Mouse (Mus musculus): ENCODE measurements around the gene Eif3a.

The Eif3a gene

DNA sequence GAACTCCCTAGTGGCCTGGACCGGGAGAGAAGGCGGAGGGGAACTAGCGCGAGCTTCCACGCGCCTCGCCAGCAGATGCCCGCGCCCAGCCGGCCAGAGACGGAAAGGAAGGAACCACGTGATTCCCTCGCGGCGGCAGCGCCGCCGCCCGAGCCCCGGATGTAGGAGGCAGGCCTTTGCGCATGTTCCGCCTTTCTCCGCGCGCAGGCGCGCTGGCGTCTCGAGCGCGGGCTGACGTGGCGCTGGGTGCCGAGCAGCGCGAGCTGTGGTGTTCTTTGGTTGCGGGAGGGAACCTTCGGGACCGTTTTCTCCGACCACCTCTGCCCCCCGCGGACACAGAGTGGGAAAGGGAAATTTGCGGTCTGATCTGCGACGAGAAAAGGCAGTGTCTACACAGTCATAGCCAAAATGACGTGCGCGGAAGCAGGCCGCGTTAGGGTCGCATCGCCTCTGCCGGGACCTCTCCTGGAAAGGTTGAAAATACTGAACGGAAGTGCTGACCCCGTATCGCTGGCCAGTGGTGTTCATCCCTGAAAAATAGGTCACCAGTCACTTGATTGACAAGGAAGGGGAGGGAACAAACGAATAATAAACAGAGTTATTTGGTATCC is at the start of gene Eif3a:
Gene Eif3a, minus strand, starts transcription at position 108 of the 611 bp plus-strand sequence.
- in situ Hi-C loops (cut with MboI, MseI) = no loop called here

DNA sequence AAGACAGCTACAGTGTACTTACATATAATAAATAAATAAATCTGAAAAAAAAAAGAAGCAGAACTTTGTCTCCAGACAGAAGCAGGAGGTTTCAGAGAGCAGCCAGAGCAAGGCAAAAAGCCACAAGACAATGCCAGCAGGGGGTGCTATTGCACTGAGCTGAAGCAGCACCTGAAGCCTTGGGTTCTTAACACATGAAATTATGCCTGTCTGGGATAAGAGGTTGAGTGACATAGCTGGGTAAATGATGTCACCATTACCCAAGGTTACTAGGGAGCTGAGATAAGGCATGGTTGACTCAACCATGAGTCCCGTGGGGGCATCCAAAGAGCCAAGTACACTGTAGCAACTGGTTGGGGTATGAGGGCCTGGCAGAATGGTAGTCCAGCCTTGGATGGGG is 47.3 kb upstream of the Eif3a start:
- in situ Hi-C loops (cut with MboI, MseI) = no loop called here

DNA sequence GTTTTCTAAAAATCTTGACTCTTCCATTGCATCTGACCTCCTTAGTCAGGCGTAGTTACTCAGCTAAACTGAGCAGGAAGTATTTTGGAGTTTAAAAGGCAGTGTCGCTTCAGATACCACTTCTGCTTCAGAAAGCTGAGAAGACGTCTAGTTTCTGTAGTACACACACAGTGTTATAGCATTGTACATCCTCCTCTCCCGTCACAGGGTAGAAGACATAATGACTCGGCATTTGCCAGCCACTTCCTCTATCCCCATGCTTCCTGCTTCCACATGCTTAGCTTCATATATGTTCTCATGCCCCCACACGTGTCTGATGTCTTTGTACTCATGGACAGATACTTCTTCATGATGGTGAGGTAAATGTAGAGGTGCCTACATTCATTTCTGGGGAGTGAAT is 28.2 kb upstream of the Eif3a start:
- in situ Hi-C loops (cut with MboI, MseI) = no loop called here

DNA sequence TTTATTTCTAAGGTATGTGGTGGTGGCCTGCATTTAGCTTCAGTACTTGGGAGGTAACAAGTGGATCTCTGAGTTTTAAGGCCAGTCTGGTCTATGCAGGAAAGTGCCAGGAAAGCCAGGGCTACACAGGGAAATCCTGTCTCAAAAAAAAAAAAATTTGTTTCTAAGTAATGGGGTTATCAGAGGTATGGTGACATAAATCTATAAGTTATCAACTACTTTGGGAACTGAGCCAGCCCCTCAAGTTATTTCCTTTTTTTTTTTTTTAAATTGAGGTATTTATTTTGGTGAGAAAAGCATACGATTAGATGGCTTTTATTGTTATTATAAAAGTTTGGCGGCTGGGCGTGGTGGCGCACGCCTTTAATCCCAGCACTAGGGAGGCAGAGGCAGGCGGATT is 22.7 kb upstream of the Eif3a start:
- in situ Hi-C loops (cut with MboI, MseI) = no loop called here

DNA sequence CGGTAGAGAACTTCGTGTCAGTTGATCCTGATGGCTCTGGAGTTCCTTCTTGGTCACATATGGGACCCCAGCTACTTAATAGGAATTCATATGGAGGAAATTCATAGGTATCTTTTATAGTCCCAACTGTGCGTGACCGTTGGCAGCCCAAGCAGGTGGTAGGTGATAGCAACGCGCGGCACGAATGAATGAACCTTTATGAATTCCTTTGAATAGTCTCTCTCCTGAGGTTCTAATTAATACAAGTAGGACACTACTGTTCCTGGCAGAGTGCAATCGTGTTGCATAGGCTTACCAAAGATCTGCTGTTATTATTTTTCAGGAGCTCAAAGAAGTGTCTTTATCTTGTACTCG is 21.6 kb upstream of the Eif3a start:
- in situ Hi-C loops (cut with MboI, MseI) = no loop called here

DNA sequence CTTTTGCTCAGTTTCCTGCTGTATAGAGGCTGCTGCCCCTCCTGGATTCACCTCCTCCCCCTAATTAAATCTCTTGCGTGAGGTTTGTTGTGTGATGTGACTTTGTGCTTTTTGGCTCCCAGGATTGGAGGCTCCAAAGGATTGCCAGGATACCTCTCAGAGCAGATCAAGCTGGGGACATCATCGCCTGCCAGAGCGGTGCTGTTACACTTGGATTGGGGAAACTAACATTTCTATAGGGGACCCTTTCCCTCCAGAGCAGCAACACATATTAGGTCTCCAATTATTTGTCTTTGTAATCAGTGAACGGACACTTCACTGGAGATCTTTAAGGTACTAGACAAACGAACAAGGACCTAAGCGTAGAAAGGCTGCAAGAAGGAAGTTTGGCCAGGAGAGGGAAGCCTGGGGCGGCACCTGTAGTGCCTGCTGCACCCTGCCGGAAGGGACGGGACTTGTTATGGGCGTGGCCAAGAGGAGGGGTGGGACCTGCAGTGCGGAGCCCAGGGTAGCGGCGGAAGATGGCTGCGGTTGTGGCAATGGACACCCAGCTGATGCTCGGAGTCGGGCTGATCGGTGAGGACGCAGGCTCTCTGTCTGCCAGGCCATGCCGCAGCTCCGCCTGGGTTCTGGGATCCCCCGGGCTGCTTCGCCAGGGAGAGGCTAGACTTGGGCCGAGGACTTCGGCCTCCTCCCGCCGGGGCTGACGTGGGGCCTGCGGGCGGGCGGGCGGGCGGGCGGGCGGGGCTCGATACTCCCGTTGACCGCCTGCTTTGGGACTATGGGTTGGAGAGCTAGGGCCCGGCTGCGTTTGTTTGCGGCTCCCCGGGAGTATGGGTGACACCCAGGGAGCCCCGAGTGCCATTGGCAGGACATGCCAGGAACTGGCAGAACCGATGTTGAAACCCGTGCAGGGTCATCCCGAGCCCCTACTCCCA is 20.9 kb upstream of the Eif3a start, which contains the start of gene Fam45a:
Gene Fam45a, plus strand, starts transcription at position 488 of the 938 bp plus-strand sequence.
- in situ Hi-C loops (cut with MboI, MseI) = no loop called here

DNA sequence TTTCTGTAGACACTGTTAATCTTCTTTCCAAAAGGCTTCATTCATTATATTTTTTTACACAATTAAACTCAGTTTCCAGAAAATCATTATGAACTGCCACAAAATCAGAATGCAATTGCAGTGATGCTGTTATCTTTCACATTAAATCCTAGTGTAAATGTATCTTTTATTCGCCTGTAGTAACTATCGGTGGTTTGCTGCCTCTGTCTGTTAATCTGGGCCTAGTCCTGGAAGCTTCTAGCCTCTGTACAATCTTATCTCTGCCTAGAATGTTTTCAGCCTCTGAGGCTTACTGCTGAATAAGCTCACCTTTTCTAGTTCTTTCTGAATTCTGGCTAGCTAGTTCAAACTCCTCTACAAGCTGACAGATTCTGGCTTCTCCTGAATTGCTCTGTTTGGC is 19.5 kb upstream of the Eif3a start:
- in situ Hi-C loops (cut with MboI, MseI) = no loop called here

DNA sequence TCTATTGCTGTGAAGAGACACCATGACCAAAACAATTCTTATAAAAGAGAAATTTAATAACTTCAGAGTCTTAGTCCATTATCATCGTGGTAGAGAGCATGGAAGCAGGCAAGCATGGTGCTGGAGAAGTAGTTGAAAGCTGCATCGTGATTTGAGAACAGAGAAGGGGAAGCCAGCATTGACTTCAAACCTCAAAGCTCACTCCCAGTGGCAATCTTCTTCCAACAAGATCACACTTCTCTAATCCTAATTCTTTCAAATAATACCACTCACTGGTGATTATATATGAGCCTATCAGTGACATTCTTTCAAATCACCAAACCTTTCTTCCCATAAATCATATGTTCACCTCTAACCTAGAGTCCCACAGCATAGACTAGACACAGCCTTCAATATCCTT is 14.4 kb upstream of the Eif3a start:
- in situ Hi-C loops (cut with MboI, MseI) = no loop called here

DNA sequence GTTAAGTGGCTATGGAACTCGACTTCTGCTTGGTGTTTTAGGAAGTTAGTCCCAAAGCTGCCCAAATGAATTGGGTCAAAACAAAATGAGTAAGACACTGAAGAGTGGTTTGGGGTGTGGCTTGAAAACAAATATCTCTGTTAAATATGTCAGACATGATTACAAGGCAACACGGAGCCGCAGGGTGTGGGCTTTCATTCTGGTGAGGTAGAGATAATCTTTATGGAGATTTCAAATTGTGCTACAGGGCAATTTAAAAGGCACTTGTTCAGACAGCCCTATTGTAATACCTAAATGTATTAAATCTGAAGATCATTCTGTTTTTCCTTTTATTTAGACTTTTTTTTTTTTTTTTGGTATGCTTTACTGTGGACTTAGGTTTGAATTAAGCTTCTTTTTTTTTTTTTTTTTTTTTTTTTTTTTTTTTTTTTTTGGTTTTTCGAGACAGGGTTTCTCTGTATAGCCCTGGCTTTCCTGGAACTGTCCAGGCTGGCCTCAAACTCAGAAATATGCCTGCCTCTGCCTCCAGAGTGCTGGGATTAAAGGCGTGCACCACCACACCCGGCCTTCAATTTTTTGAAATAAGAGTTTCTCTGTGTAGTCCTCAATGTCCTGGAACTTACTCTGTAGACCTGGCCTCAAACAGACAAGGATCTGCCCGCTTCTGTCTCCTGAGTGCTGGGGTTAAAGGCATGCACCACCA is 9.6 kb upstream of the Eif3a start:
- in situ Hi-C loops (cut with MboI, MseI) = loop anchor here (5.0 kb wide), 1 partner anchor 67 kb away; no protein-coding TSS in a partner anchor

DNA sequence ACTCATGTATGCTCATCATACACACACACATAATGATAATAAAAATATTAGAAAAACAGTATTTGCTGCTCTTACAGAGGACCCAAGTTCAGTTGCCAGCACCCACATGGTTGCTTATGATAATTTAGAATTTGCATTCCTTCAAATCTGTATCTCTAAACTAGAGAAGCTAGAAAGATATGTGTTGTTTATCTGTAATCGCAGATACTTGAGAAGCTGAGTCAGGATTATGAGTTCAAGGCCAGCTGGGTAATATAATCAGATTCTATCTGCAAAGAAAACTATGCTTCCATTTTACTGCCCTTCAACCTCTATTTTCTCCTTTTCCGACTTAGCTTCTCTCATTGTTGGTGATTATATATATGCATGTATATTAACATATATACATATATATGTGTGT is 7.0 kb upstream of the Eif3a start:
- in situ Hi-C loops (cut with MboI, MseI) = loop anchor here (5.0 kb wide), 1 partner anchor 70 kb away; no protein-coding TSS in a partner anchor

DNA sequence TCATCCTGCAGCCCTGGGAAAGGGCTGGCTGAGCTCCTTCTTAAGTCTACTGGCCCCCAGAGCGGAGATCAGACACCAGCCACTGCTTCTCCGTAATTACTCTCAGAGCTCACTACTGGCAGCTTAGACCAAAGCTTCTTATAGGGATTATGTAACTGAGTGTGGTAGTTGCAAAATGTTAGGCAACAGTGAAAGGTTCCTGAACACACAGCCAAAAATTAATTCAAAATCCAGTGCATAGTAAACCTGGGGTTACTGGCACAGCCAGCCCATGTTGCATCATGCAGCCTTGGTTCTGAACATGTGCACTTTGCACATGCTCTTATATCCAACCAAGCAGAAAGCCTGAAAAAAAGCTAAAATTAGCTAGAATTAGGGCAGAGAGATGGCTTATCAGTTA is 4.8 kb upstream of the Eif3a start:
- in situ Hi-C loops (cut with MboI, MseI) = loop anchor here (5.0 kb wide), 1 partner anchor 72 kb away; no protein-coding TSS in a partner anchor

DNA sequence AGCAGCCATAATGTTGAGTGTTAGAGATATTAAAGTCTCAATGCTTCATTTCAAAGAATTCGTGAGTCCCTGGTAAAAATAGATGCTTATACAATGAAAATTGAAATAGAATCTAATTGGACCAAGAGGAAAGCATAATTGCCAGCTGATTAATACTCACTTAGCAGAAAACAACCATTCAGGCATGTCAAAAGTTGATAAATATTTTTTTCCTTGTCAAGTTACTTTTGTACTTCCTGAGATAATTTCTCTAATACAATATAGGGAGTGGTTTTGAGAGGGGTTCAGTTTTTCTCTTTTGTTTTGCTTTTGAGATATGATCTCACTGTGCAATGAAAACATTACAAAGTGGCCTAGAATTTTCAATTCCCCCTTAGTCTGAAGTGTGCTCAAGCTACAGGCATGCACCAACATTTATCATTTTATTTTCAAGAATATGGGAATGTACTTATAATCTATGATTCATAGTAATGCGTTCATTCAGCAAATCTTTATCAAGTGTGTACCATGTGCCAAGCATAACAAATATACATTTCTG is 2.8 kb upstream of the Eif3a start:
- in situ Hi-C loops (cut with MboI, MseI) = no loop called here

DNA sequence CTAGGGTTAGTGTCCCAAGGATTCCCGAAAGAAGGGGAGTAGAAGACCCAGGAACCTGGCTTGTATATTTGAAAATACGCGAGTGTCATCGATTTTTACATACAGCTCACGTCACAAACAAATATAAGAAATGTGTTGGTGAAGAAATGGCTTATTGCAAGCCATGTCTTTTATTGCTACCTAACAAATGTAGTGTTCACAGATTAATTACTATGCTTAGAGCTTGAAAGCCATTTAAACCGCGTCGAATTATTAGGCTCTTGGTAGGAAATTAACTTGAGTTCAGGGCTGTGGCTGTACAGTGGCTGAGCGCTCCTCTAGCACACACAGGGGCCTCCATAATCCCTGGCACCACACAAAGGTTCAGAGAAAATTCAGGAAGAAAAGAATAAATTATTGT is 706 bp upstream of the Eif3a start:
- in situ Hi-C loops (cut with MboI, MseI) = no loop called here

DNA sequence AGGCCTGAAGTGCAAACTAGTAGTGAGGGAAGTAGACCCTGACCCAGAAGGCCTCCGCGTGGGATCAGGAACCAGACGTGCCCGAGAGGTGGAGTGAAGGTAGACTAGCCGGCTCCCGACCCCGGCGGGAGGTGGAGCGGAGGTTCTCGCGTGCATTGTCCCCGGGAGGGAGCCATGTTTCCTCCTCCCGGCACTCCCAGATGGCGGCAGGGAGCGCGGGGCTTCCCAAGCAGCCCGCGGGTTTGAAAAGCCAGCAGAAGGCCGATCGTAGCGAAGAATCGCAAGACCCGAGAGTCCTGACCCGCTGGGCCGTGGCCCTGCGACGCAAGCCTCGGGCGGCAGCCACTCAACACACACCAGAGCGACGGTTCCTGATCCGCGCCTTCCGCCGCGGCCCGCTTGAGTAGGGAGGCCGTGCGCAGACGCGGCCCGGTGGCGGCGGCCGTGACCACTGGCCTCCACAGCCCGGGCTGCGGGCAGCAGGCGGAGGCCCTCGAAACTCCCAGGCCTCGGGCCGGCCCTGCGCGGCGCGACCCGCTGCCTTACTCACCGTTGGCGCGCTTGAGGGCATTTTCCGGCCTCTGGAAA is 445 bp downstream of the Eif3a start:
- in situ Hi-C loops (cut with MboI, MseI) = loop anchor here (10.0 kb wide), 1 partner anchor 1455 kb away; no protein-coding TSS in a partner anchor

DNA sequence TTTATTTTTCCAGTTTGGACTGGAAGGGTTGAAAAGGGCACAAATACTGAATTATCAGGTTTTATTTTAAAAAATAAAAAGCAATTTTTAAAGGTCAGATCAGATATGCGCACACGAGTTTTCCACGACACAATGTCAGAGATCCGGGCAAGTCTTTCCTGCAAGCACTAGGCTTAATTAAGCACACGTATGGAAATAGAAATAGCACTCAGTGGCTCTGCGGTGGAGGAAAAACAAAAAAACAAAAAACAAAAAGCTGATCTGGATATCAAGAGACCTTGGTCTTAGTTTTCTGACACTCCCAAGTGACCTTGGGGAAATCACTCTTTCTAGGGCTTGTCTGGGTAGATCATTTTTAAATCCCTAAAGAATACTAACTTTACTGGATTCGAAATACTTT is 1.0 kb downstream of the Eif3a start:
- in situ Hi-C loops (cut with MboI, MseI) = loop anchor here (10.0 kb wide), 1 partner anchor 1455 kb away; no protein-coding TSS in a partner anchor

DNA sequence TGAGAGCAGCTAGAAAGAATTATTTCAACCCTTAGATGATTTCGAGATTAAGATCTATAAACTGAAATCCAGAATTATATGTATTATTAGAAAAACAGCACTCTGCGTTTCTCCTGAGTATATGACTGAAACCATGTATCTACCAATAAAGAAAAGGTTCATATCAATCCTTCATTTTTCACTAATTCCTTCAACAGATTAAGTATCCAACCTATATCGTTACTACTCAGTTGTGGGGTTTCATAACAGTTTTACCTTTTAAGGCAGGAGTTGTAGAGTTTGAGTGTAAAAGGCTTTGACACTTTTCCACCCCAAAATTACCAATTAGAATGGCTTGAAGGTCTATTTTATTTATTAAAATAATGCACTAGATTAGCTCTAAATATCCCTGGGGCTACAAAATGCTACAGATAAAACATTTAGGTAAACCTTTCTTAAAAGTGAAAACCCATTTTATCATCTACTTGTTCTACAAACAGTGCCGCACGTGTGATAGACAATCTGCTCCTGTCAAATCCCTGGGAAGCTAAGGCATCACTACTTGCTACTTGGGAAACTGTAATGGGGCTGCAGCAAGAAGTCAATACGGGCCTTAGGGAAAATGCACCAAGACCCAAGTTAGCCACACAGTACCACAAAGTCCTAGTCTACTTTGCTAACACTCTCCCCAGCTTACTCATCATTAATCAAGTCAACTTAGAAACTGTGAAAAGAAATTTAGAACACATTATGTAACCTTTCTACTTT is 2.1 kb downstream of the Eif3a start:
- in situ Hi-C loops (cut with MboI, MseI) = loop anchor here (10.0 kb wide), 1 partner anchor 1454 kb away; no protein-coding TSS in a partner anchor

DNA sequence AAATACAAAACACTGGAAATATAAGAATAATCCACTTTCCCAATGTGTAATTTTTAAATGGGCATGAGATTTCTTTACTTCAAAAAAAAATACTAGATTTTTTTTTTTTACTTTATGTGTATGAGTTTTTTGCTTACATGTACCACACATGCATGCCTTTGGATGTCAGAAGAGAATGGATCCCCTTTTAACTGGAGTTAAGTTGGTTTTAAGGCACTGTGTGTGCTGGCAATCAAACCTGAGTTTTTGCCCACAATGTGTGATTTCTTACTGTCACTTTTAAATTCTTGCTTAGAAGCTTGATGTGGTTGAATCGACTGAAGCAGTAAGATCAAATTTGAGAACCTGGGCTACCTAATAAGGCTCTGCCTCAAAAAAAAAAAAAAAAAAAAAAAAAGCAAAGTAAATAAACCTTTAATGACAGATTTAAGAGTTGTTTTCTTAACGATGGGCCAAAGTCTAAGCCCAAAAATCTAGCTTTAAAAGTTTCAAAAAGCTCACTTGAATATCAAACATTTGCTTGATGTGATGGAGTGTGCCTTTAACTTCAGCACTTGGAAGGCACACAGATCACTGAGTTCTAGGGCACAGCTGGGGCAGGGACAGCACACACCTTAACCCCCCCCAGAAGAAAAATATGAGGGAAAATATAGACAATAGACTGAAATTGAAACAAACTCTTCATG is 2.9 kb downstream of the Eif3a start:
- in situ Hi-C loops (cut with MboI, MseI) = loop anchor here (10.0 kb wide), 1 partner anchor 1453 kb away; no protein-coding TSS in a partner anchor

DNA sequence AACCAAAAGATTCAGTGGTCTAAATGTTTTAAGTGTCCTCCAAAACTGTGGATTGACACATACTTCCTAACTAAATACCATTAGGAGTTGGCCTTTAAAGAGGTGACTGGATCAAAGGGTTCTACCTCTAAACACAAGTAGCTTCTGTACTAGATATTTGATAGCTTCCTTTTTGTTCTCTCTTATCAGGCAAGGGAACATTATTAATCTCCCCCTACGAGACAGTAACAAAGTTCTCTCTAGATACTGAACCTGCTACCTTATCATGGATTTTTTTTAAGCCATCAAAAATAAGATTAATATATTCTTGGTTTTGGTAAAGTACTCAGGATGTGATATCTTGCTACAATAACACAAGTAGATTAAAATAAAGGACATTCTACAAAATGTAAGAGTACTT is 5.7 kb downstream of the Eif3a start:
- in situ Hi-C loops (cut with MboI, MseI) = loop anchor here (10.0 kb wide), 1 partner anchor 1450 kb away; no protein-coding TSS in a partner anchor

DNA sequence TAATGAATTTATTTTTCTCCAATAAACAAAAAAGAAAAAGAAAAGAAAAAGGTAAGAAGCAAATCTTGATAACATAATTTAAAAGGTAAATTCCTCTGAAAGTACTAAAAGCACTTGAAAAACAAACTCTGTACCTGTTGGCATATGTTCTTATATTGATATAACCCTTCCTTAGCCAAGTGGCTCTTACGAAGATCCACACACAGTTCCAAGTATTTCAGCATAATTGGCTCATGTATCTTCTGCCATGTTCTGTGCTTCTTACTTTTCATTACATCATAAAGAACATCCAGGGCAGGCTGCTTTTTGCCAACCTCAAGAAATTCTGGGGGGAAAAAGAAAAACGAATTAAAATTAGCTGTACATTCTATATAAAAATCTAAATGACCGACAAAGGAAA is 8.4 kb downstream of the Eif3a start:
- in situ Hi-C loops (cut with MboI, MseI) = loop anchor here (10.0 kb wide), 1 partner anchor 1447 kb away; no protein-coding TSS in a partner anchor

DNA sequence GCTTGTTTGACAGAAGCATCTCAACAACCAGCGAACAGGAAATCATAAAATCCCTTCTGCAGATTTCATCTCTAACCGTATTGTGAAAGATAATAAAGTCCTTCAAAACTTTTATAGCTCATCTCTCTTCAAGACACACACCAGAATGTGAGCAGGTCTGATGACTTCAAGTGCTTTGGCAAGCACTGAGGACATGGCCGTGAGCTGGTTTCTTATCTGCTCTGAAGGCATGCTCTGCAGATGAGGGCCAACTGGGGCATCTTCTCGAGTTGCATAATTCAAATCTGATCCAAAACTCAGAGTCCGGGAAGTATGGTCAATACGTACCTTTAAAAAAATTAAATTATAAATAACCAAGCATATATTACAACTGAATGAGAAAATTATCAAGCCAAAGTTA is 17.1 kb downstream of the Eif3a start:
- in situ Hi-C loops (cut with MboI, MseI) = no loop called here
